Mouse (Mus musculus): ENCODE results near the gene 1810009A15Rik. TPM values are rescaled to one million over a fixed set of nuclear protein-coding genes. Genes with fewer than 3 reads are reported as not detected.
A peak's percentile ranks its signal among the peaks of the same experiment; 100 is the strongest.
"Not testable (repeated sequence)": the region's sequence is repeated elsewhere in the genome, so short reads cannot be mapped to it uniquely, and the experiment has no call there.

1810009A15Rik gene
- total RNA-seq, 2 experiments from 2014 or later, result 21.3 to 23.3 TPM

DNA sequence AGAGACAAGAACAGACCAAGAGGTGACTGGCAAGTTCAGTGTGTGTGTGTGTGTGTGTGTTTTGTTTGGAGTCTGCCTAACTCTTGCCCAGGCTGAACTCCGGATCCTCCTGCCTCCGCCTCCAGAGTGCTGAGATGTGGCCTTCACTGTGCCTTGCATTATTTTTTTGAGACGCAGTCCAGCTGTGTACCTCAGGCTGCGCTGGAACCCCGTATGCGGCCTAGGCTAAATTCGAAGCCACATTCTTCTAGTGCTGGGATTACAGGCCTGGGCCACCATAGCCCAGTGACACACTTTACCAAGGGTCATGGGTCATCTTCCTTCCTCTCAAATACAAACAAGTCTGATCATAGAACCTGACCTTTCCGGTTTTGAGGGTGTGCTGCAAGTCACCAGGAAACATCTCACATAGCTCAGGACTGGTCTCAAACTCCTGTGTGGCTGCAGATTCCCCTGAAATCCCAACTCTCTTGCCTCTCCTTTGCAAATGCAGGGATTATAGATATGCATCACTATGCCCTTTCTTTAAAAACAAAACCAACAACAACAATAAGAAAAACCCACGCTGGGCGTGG lies 16.3 kb upstream of the 1810009A15Rik start:
- ATAC-seq (replicated peaks; ENCODE audit: low FRiP score, poor library complexity, severe bottlenecking), result no peak

GRCm38 (mm10) chr19:8875031-8875430 lies 13.6 kb upstream of the 1810009A15Rik start:
- no peak for ATAC-seq (replicated peaks; ENCODE audit: low FRiP score, poor library complexity, severe bottlenecking)

GRCm38 (mm10) chr19:8880311-8881033 lies 8.2 kb upstream of the 1810009A15Rik start, which contains the start of gene Uqcc3:
Gene Uqcc3 (minus strand): TSS chr19:8880923.
- ATAC-seq (replicated peaks; ENCODE audit: low FRiP score, poor library complexity, severe bottlenecking), result peak; percentile 98

GRCm38 (mm10) chr19:8881034-8881392 lies 7.6 kb upstream of the 1810009A15Rik start:
- no peak for ATAC-seq (replicated peaks; ENCODE audit: low FRiP score, poor library complexity, severe bottlenecking)

DNA sequence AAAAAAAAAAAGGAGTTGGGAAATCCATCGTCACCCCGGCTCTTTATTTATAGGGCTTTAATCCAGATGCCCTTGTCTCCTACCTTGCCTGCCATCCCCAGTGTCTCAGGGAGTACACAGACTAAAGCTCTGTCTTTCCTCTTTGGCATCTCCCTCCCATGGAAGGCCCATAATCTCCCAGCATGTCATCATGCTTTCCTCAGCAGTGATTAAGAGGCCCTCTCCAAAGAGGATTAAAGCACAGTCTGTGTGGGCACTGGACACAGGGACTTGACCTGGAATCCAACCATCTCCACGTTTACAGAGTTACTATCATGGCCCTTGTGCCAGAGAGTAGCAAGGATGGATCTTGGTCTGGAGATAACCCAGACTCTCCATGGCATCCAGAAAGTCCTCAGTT lies 5.0 kb upstream of the 1810009A15Rik start, which contains the start of the genes Lbhd1 and Gm49403:
Gene Lbhd1 (plus strand): TSS at position 117 of the 400 bp plus-strand sequence.
Gene Gm49403 (plus strand): TSS at position 315 of the 400 bp plus-strand sequence.
- no peak for ATAC-seq (replicated peaks; ENCODE audit: low FRiP score, poor library complexity, severe bottlenecking)

- no peak for ATAC-seq (replicated peaks; ENCODE audit: low FRiP score, poor library complexity, severe bottlenecking)
Observed at GRCm38 (mm10) chr19:8886916-8887584, 1.6 kb upstream of the 1810009A15Rik start.

DNA sequence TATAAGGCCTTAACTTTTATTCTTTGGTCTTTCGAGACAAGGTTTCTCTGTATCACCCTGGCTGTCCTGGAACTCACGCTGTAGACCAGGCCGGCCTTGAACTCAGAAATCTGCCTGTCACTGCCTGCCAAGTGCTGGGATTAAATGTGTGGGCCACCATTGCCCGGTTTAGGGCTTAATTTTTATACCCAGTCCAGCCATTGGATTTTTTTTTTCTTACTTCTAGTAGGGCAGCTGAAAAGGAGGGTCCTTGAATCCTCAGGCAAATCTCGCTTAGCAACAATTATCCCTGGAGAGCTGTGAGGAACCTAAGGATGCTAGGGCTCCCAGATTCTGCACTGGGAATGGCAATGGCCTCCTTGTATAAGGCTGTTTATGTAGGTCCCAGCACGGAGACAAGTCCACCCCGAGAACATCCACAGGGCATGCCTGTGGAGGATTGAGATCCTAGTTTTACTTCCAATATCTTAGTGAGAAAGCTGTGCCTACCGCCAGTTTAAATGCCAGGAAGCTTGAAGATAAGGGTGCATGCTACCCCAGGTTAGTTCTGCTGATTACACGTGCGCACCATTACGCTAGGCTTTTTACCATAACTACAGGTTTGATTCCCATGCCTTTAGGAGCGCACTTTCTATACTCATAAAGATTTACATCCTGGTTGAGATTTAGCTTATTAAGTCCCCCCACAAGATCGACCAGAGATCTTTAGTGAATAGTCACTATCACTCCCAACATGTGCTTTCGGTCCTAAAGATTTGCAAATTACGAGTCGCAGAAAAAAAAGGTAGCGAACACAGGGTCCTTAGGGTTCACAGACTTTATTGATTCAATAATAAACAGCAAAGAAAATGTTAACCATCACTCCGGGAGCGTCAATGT lies 829 bp upstream of the 1810009A15Rik start:
- 0 out of 2 replicates have a peak, but pooled peaks have one; percentile 27 for ATAC-seq (replicated peaks; ENCODE audit: low FRiP score, poor library complexity, severe bottlenecking)

DNA sequence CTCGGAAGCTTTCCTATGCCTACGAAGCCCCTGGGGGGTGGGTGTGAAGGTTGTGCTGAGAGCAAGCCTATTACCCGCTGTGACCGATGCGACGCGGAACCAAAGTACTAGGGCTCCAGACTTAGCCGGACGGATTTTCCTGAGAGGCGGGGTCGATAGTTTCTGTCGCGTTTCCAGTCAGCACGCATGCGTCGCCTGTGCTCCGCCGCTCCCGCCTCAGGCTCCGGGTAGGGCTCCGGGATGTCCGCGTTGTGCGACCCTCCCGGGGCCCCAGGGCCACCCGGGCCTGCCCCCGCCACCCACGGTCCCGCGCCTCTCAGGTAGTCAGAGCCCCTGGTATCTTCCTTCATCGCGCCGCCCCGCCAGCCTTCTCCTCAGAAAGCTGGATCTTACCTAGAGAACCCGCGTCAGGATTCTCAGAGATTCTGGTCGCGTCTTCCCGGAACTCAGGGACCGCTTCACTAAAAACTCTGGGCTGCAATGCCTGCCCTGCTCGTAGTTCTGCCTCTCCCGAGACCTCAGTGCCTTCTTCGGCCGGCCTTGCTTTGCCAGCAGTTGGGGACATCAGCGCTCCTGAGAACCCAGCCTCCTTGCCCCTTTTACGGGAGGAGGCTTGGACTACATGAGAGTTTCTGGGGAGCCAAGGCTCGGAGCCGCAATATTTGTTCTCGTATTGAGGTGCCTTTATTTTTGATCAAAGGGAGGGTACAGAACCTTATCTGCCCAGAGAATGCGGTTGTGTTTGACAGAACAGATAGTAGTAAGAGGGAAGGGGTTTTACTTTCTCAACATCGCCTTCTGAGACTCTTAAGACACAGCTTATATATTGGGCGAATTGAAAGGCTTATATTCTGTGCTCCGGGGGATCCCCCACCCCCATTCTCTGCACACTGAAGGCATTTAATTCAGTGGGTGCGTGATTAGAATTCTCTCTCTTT lies 4.4 kb downstream of the 1810009A15Rik start, which contains the start of gene Ints5:
Gene Ints5 (plus strand): TSS at position 177 of the 938 bp plus-strand sequence.
- peak; percentile 71 for ATAC-seq (replicated peaks; ENCODE audit: low FRiP score, poor library complexity, severe bottlenecking)

GRCm38 (mm10) chr19:8895397-8895960 lies 6.8 kb downstream of the 1810009A15Rik start:
- no peak for ATAC-seq (replicated peaks; ENCODE audit: low FRiP score, poor library complexity, severe bottlenecking)

DNA sequence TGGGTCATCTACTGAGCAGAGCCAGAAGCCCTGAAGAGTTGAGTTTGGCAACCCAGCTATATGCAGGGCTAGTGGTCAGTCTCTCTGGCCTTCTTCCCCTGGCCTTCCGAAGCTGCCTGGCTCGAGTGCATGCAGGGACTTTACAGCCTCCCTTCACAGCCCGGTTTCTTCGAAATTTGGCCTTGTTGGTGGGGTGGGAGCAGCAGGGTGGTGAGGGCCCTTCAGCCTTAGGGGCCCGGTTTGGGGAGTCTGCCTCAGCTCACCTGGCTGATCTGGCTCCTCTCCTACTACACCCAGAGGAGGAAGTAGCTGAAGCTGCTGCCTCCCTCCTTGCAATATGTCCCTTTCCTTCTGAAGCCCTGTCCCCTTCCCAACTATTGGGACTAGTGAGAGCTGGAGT lies 7.6 kb downstream of the 1810009A15Rik start:
- ATAC-seq (replicated peaks; ENCODE audit: low FRiP score, poor library complexity, severe bottlenecking), result not testable (repeated sequence)

DNA sequence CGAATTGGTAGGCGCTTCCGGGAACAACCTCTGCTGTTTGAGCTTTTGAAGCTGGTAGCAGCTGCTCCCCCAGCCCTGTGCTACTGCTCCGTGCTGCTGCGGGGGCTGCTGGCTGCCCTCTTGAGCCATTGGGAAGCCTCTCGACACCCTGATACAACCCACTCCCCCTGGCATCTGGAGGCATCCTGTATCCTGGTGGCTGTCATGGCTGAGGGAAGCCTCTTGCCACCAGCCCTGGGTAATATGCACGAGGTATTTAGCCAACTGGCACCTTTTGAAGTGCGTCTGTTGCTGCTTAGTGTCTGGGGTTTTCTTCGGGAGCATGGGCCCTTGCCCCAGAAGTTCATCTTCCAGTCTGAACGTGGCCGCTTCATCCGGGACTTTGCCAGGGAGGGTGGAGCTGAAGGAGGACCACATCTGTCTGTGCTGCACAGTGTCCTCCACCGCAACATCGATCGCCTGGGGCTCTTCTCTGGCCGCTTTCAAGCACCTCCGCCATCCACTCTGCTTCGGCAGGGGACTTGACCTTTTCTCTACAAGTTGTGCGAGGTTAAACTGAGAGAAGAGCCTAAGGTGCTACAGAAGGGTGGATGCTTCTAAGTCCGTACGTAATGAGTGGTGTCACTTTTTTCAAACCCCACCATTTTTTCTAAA lies 8.7 kb downstream of the 1810009A15Rik start:
- peak; percentile 47 for ATAC-seq (replicated peaks; ENCODE audit: low FRiP score, poor library complexity, severe bottlenecking)

DNA sequence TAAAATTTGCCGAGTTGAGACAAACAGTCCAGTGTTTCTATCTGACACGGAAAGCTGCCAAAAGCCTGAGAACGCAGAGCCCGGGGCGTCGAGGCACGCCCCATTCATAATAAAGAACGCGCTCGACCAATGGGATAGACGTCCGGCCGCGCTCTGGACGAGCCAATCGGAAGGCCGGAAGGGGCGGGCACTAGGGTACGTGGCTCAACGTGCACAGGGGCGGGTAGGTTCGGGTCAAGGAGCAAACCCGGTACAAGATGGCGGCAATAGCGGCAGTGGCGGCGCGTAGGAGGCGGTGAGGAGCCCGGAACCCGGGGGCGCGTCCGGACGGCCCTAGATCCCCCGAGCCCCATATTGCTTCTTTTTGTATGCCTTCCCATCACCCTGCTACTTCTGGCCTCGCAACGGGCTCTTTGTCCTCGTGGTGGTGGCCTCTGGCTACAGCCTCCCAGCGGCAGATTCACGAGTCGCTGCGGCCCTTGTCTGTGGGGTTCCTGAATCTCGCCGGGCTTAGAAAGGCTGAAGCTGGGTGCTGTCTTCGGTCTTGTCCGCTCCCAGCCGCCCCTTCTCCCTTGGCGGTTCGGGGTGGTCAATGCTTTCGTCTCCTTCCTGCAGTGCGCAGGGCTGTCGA lies 9.3 kb downstream of the 1810009A15Rik start, which contains the start of gene Ganab:
Gene Ganab (plus strand): TSS at position 207 of the 631 bp plus-strand sequence.
- ATAC-seq (replicated peaks; ENCODE audit: low FRiP score, poor library complexity, severe bottlenecking), result peak; percentile 95

DNA sequence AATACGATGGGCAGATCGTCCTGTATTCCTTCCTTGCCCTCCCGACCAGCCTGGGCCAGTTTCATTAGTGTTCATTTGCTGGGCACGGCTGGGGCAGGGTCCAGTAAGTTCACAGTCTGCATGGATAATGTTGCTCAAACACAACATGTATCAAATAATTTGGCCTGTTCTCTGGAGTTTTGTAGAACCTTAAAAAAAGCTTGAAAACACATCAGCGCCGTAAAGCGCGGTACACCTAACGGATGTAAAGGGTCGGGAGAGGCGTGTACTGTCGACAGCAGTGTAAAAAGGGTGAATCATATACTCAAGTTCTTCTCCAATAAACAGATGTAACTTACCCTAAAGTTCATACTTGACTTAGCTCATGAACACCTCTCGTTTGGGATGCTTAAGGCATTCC lies 9.9 kb downstream of the 1810009A15Rik start:
- peak; percentile 40 for ATAC-seq (replicated peaks; ENCODE audit: low FRiP score, poor library complexity, severe bottlenecking)

GRCm38 (mm10) chr19:8899079-8899478 lies 10.4 kb downstream of the 1810009A15Rik start:
- ATAC-seq (replicated peaks; ENCODE audit: low FRiP score, poor library complexity, severe bottlenecking), result no peak

DNA sequence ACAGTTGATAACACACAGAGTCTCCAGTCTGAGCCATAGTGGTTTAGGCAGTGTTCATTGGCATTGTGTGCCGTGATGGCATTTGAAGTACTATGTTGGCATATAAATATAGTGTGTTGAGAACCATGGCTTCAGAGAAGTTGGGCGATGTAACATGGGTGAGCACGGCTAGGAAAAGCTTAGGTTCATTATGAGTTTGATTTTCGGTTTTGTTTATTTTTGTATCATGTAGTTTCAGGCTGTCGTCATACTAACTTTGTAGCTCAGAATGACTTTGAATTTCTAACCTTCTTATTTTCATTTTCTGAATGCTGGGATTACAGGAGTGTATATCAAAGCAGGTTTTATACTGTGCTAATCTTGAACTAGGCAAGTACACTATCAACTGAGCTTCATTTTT lies 14.8 kb downstream of the 1810009A15Rik start:
- ATAC-seq (replicated peaks; ENCODE audit: low FRiP score, poor library complexity, severe bottlenecking), result no peak

GRCm38 (mm10) chr19:8908531-8908930 lies 19.9 kb downstream of the 1810009A15Rik start:
- ATAC-seq (replicated peaks; ENCODE audit: low FRiP score, poor library complexity, severe bottlenecking), result no peak

- no peak for ATAC-seq (replicated peaks; ENCODE audit: low FRiP score, poor library complexity, severe bottlenecking)
Observed at GRCm38 (mm10) chr19:8911810-8912209, 23.2 kb downstream of the 1810009A15Rik start.

Data from erythroblast, adult 5-6 weeks (primary cell).